Comparison of ENCODE assay signal across 9 mouse cellular contexts in the genomic region with DNA sequence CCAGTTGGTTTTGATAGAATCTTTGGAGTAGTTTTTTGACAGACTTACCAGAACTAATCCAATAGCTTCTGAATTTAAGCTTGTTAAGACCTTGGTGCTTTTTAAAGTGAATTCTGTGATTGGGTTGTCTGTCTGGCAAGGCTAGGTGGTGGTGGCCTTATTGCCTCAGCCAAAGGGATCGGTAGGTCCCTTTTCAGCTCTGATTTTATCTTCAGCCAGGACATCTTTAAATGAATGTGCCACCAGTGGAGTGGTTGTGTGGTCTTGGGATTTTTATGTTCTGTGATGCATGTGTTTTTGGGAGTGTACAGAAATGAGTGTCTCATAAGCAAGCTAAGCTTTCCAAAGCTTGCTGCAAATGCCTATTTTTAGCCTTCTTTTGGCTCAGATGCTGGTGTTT. TPM values are rescaled to one million over a fixed set of nuclear protein-coding genes. Genes with fewer than 3 reads are reported as not detected.
A peak's percentile ranks its signal among the peaks of the same experiment; 100 is the strongest.
DNase-seq lines count a peak whose midpoint lies in the region; ATAC-seq and TF ChIP-seq lines count a peak whose summit lies in the region.
"Had no signal": no experiment of that assay in that cellular context is flagged by ENCODE, and none has a peak within 500 bp of the region (broad histone marks: within the 10 kb centered on the region; RNA-seq: fewer than 3 reads in every experiment).

No protein-coding gene starts in this region.

- H3K27ac ChIP-seq in cerebellum, adult 2 months (ENCODE audit: insufficient read depth, low read length) = no peak overlapping the region
- H3K27ac ChIP-seq in testis, adult 2 months (ENCODE audit: control insufficient read depth, insufficient read depth, low read depth, low read length) = no peak overlapping the region
- peak overlapping the region; percentile 96 for H3K27ac ChIP-seq in liver, embryonic 13.5 days

- H3K9ac ChIP-seq in liver, embryonic 13.5 days = peak overlapping the region; percentile 99

- H3K4me2 ChIP-seq in liver, embryonic 13.5 days = peak overlapping the region; percentile 82

- no peak for ATAC-seq in liver, embryonic 13.5 days (ENCODE audit: low read depth)

- peaks cover 6% of the 10 kb centered on the region; the same call in 1 of the 2 replicates for H3K4me1 ChIP-seq in cerebellum, adult 2 months (ENCODE audit: control insufficient read depth, insufficient read depth, low read length)
- H3K4me1 ChIP-seq in testis, adult 2 months (ENCODE audit: control insufficient read depth, insufficient read depth, low read length) = peaks cover 13% of the 10 kb centered on the region
- peaks cover 72% of the 10 kb centered on the region for H3K4me1 ChIP-seq in liver, embryonic 13.5 days (replicated peaks)

- TF ChIP-seq CTCF in cerebellum, adult 2 months (IDR thresholded peaks at IDR 0.05; ENCODE audit: borderline replicate concordance, insufficient read depth, low read depth, low read length) = no peak
- no peak for TF ChIP-seq CTCF in testis, adult 2 months (IDR thresholded peaks at IDR 0.05; ENCODE audit: control insufficient read depth, insufficient read depth, insufficient replicate concordance, low read depth, low read length)

- 5% methylated on average over 1 of the region's 1 CpGs for WGBS in cerebellum, adult 2 months
- 8% methylated on average over 1 of the region's 1 CpGs for WGBS in liver, embryonic 13.5 days (ENCODE audit: insufficient replicate concordance)

- no peak for TF ChIP-seq POLR2A in cerebellum, adult 2 months (IDR thresholded peaks at IDR 0.05; ENCODE audit: borderline replicate concordance, insufficient read depth, low read length)
- no peak for TF ChIP-seq POLR2A in testis, adult 2 months (IDR thresholded peaks at IDR 0.05; ENCODE audit: control insufficient read depth, low read depth, low read length)

- no peaks in the 10 kb centered on the region for H3K9me3 ChIP-seq in liver, embryonic 13.5 days (replicated peaks)

- H3K36me3 ChIP-seq in testis, adult 2 months (ENCODE audit: control insufficient read depth, insufficient read depth, low read length) = no peaks in the 10 kb centered on the region
- no peaks in the 10 kb centered on the region for H3K36me3 ChIP-seq in liver, embryonic 13.5 days

- peak overlapping the region; percentile 40 for H3K4me3 ChIP-seq in cerebellum, adult 2 months (replicated peaks; ENCODE audit: insufficient read depth, low read depth, low read length)
- peak overlapping the region; percentile 66 for H3K4me3 ChIP-seq in testis, adult 2 months (ENCODE audit: control insufficient read depth, low read depth, low read length)
- H3K4me3 ChIP-seq in liver, embryonic 13.5 days (replicated peaks) = peak overlapping the region; percentile 95

- H3K27me3 ChIP-seq in cerebellum, adult 2 months (ENCODE audit: control insufficient read depth, insufficient read depth, low read length) = no peaks in the 10 kb centered on the region
- H3K27me3 ChIP-seq in testis, adult 2 months (ENCODE audit: control insufficient read depth, insufficient read depth, low read length) = no peaks in the 10 kb centered on the region
- H3K27me3 ChIP-seq in liver, embryonic 13.5 days = no peaks in the 10 kb centered on the region

- DNase-seq in cerebellum, adult 2 months = no peak
- DNase-seq in cerebellum, postnatal 4 days (ENCODE audit: low spot score in 2 of 2) = no peak
- DNase-seq in testis, postnatal 10 days (ENCODE audit: low spot score) = no peak
- DNase-seq in liver, embryonic 13.5 days = no peak
- DNase-seq in urinary bladder, postnatal 36 days (ENCODE audit: low spot score in 2 of 2) = no peak
- no peak for DNase-seq in frontal cortex, postnatal 25 days (ENCODE audit: low spot score in 2 of 2)
- DNase-seq in ovary, postnatal 36 days (ENCODE audit: low spot score) = no peak
- DNase-seq: cerebellum, adult 9-11 months had no signal

RNA-seq across cellular contexts. Expression of gene Larp1, which starts 2.1 kb away (rescaled TPM):
- 52.0 and 54.5 TPM in 2 replicates for polyA plus RNA-seq in cerebellum, adult 2 months (2012; rRNA removed)
- 123 and 129 TPM in 2 replicates for polyA plus RNA-seq in testis, adult 2 months (2012; rRNA removed)
- 19.9 and 21.6 TPM in 2 replicates for polyA plus RNA-seq in liver, embryonic 13.5 days (2015; fragmentation: Nextera tagmentation; extraction: Ambion mirVana)

Comparison
In these comparisons a context has a peak if more than half of its experiments do, and no peak if none do; other contexts are left out.
1. H3K4me3 ChIP-seq: peak in every context shown above with its lines; median percentile 95 in liver, embryonic 13.5 days; 66 in testis, adult 2 months; 40 in cerebellum, adult 2 months.